Mouse (Mus musculus): ENCODE data around the gene Cd96.

GRCm38 (mm10) chr16:46097421-46097820 is 22.6 kb downstream of the Cd96 start:
- TF ChIP-seq CTCF (IDR thresholded peaks at IDR 0.05; ENCODE audit: extremely low read depth, insufficient read depth, low read length), result no peak
- no peak for TF ChIP-seq POLR2A (IDR thresholded peaks at IDR 0.05; ENCODE audit: extremely low read depth, insufficient read depth, low read length)
